Mouse (Mus musculus): ENCODE measurements around the gene Gtf2f2. TPM values are rescaled to one million over a fixed set of nuclear protein-coding genes. Genes with fewer than 3 reads are reported as not detected.
A peak's percentile ranks its signal among the peaks of the same experiment; 100 is the strongest.

The Gtf2f2 gene
- 10 to 100 TPM; 12.3 to 13.6 TPM for total RNA-seq (2021)
- long read RNA-seq, experiment 1, transcript Gtf2f2-201 (8 exons, 1,467 nt) = major isoform, 25 of 29 reads
- long read RNA-seq, experiment 1, partial matches to known transcripts = 1 of 29 reads
- long read RNA-seq, experiment 1, other reads (novel, unspliced or antisense) = 3 of 29 reads
- long read RNA-seq, experiment 2, transcript Gtf2f2-201 (8 exons, 1,467 nt) = major isoform, 12 of 13 reads
- long read RNA-seq, experiment 2, partial matches to known transcripts = 0 of 13 reads
- long read RNA-seq, experiment 2, other reads (novel, unspliced or antisense) = 1 of 13 reads

GRCm38 (mm10) chr14:76010102-76011061 is at the start of gene Gtf2f2:
TSS of gene Gtf2f2 (minus strand) at chr14:76010865.
- intact Hi-C loops (cut with DNase I) = no loop called here
- peak; percentile 96 to 97 for DNase-seq

- intact Hi-C loops (cut with DNase I) = no loop called here
- DNase-seq = no peak
Observed at GRCm38 (mm10) chr14:76059441-76059840, 48.8 kb upstream of the Gtf2f2 start.

- intact Hi-C loops (cut with DNase I) = no loop called here
- no peak for DNase-seq
Observed at GRCm38 (mm10) chr14:76053726-76054125, 43.1 kb upstream of the Gtf2f2 start.

- DNase-seq = no peak
- intact Hi-C loops (cut with DNase I) = no loop called here
Observed at GRCm38 (mm10) chr14:76051966-76052365, 41.3 kb upstream of the Gtf2f2 start.

GRCm38 (mm10) chr14:76045767-76046166 is 35.1 kb upstream of the Gtf2f2 start:
- intact Hi-C loops (cut with DNase I) = no loop called here
- no peak for DNase-seq

- intact Hi-C loops (cut with DNase I) = no loop called here
- DNase-seq = no peak
Observed at GRCm38 (mm10) chr14:76044164-76044557, 33.5 kb upstream of the Gtf2f2 start.

GRCm38 (mm10) chr14:76043251-76044163 is 32.8 kb upstream of the Gtf2f2 start:
- intact Hi-C loops (cut with DNase I) = no loop called here
- DNase-seq = no peak

GRCm38 (mm10) chr14:76033221-76033637 is 22.6 kb upstream of the Gtf2f2 start:
- DNase-seq = no peak
- intact Hi-C loops (cut with DNase I) = no loop called here

GRCm38 (mm10) chr14:76032671-76033136 is 22.0 kb upstream of the Gtf2f2 start:
- DNase-seq = no peak
- intact Hi-C loops (cut with DNase I) = no loop called here

- DNase-seq = peak; percentile 29 to 53
Observed at GRCm38 (mm10) chr14:76031117-76031842, 20.6 kb upstream of the Gtf2f2 start.

GRCm38 (mm10) chr14:76024641-76025040 is 14.0 kb upstream of the Gtf2f2 start:
- intact Hi-C loops (cut with DNase I) = no loop called here
- no peak for DNase-seq

More at GRCm38 (mm10) chr14:76031117-76031842, 20.6 kb upstream of the Gtf2f2 start:
- intact Hi-C loops (cut with DNase I) = no loop called here

GRCm38 (mm10) chr14:76020927-76021719 is 10.5 kb upstream of the Gtf2f2 start:
- DNase-seq = no peak
- intact Hi-C loops (cut with DNase I) = no loop called here

GRCm38 (mm10) chr14:76020259-76020785 is 9.7 kb upstream of the Gtf2f2 start:
- intact Hi-C loops (cut with DNase I) = no loop called here
- DNase-seq = no peak

GRCm38 (mm10) chr14:76017785-76018490 is 7.3 kb upstream of the Gtf2f2 start:
- intact Hi-C loops (cut with DNase I) = no loop called here

GRCm38 (mm10) chr14:76014331-76014730 is 3.7 kb upstream of the Gtf2f2 start:
- intact Hi-C loops (cut with DNase I) = no loop called here
- DNase-seq = no peak

More at GRCm38 (mm10) chr14:76017785-76018490, 7.3 kb upstream of the Gtf2f2 start:
- DNase-seq = no peak

GRCm38 (mm10) chr14:76011062-76011457 is 395 bp upstream of the Gtf2f2 start:
- DNase-seq = no peak
- intact Hi-C loops (cut with DNase I) = no loop called here

- DNase-seq = no peak
- intact Hi-C loops (cut with DNase I) = no loop called here
Observed at GRCm38 (mm10) chr14:76009185-76009584, 1.5 kb downstream of the Gtf2f2 start.

- no peak for DNase-seq
- intact Hi-C loops (cut with DNase I) = no loop called here
Observed at GRCm38 (mm10) chr14:76008174-76008573, 2.5 kb downstream of the Gtf2f2 start.
